Mouse (Mus musculus) left cerebral cortex, adult 8-10 months (tissue): ENCODE measurements around the gene Mapk9. TPM values are rescaled to one million over a fixed set of nuclear protein-coding genes. Genes with fewer than 3 reads are reported as not detected.

ENCODE experiments used
- DNase-seq, 2 experiments: peaks; one replicate each; pipeline ENCODE4 v3.0.0; 2022; ENCODE audit warnings: low spot score in 2 of 2
- total RNA-seq, 4 experiments: library from RNA; stranded (reverse); gene quantifications; 2 replicates each; pipeline ENCODE4 v1.2.4; 2022

Gene Mapk9
- total RNA-seq, 4 experiments from 2014 or later: 187 to 250 (median 223) TPM

- DNase-seq: no peak
Observed at GRCm38 (mm10) chr11:49888469-49888868, 41.9 kb downstream of the Mapk9 start.

- no peak for DNase-seq
Observed at GRCm38 (mm10) chr11:49891993-49892392, 45.4 kb downstream of the Mapk9 start.

GRCm38 (mm10) chr11:49893806-49894205 is 47.3 kb downstream of the Mapk9 start:
- no peak for DNase-seq

DNA sequence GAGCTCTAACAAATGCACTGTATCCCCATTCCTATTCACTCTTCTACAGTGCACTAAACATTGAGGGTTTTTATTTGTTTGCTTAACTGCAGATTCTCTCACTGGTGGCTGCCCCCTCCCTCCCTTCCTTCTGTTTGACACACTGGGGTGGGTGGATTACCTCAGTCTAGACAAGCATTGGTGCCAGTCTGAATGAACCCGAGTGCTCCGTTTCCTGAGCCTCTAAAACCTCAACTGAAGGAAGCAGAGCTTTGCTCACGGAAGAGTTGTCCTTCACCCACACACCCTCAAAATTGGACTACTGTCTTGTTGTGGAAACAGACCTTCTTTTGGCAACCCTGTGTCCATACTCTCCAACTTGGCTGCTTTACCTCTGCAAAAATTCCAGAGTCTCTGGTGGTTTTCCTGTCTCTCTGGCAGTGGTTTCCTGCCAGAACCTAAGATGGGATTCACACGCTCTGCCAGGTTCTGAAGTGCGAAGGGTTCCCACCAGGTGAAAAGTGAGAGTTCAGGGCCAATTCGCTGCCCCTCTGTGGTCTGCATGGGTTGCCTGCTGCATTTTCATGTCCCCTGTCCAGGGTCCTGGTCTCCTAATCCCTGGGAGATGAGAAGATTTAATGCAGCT is 49.5 kb downstream of the Mapk9 start:
- DNase-seq: no peak

DNA sequence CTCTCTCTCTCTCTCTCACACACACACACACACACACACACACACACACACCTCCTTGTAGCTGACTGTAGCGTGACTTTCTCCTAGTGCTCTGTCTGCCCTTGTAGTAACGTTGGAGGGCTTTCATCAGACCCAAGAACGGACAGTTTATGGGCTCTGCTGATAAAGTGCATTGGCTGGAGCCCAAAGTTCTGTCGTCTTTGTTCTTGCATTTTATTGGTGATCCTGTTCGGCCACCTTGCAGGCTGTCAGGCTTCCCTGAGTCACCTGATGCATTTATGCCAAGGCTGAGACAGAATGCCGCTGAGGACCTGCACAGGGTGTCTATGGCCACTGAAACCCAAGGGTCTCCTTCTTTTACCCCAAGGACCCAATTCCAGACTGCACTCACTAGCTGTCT is 53.5 kb downstream of the Mapk9 start:
- DNase-seq: no peak

DNA sequence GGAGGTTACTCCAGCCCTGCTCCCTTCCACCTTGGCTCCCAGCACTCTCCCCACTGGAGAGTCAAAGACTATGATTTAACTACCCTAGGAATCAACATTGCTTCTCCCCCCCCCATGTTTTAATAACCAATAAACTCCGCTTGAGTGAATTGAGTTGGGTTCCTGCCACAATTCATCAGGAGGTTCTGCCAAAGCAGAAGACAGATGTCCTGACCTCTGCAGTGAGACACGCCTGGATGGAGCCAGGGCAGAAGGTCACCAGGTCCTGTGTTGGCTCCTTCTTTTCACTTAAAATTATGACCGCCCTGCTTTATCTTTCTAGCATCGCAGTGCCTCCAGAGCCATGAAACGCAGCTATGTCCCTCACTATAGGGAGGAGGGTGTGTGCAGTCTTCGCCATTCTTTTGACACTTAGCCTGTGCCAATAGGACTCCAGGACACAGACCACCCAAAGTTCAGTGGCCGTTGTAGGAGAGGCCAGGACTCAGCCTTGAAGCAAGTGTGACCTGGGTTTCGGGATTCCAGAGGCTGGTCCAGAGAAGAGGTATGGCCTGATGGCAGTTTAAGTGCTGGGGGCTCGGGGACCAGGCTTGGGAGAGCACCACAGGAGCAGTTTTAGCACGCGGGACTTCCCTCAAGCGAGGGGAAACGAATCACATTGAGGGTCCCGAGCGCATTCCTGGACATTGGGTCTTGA is 54.6 kb downstream of the Mapk9 start:
- DNase-seq: no peak

GRCm38 (mm10) chr11:49901659-49902458 is 55.3 kb downstream of the Mapk9 start, which contains the start of gene Rasgef1c:
Rasgef1c (plus strand) TSS chr11:49901835.
- DNase-seq: peak; percentile 49 to 66

DNA sequence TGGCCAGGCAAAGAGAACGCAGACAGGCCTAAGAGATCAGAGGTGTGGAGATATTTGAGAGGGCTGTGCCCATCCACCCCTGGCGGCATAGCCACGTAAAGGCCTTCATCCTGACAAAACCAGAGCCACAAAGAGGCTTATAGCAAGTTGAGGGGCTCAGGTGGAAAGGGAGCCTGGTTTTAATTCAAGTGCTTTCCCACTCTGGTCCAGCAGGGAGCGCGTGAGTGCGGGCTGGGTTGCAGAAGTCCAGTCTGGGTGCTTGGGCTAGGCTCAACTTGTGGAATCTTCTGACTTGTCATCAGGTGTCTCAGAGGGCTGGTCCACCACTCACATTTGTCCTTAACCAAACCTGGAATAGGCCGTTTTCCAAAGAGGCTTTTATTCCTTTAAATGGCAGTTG is 56.8 kb downstream of the Mapk9 start:
- peak in 1 of 2 experiments; percentile 89 for DNase-seq

DNA sequence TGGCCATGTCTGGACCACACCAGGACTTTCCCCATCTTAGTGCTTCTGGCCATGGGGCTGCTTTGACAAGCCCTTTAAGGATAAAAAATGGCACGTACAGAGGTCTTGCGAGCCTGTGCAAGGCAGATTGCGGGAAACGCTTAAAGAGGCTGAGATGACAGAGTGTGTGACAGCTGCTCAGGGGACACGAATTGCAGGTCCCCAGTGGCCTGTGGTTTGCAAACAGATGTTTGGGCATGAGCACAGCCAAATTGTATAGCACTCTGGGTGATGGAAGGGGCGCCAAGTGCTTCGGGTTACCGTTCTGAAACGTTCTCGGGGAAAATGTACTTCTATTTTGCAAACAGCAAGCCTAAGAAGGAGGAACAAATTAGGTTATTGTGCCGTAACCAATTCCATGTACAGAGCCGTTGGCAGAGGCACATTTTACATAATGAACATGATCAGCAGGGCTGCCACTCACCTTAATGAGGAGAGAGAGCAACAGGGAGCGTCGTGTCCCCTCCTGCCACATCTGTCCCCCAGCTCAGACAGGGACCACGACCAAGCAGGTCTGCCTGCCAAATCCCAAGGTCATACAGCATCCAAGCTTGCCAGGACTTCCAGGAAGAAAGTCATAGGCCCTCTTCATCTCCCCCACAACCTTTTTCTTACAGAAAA is 72.1 kb downstream of the Mapk9 start:
- no peak for DNase-seq

- no peak for DNase-seq
Observed at GRCm38 (mm10) chr11:49919304-49919703, 72.8 kb downstream of the Mapk9 start.

- DNase-seq: no peak
Observed at GRCm38 (mm10) chr11:49923539-49923938, 77.0 kb downstream of the Mapk9 start.

DNA sequence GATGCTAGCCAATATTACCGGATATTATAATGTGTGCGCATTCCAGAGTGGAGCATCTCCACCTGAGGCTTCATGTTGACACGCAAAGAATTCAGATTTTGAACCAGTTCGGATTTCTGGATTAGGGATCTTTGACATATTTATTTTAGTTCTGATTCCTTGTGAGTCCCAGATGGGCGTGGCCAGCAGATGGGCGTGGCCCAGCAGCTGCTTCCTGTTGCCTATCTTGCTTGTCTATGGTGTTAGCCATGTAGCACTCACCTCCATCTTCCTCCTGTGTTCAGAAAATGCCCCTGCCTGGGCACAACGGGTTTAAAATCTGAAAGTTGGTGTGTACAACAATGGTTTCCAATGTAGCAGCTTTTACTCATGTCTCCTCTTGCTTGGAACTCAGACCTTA is 79.6 kb downstream of the Mapk9 start:
- DNase-seq: no peak

DNA sequence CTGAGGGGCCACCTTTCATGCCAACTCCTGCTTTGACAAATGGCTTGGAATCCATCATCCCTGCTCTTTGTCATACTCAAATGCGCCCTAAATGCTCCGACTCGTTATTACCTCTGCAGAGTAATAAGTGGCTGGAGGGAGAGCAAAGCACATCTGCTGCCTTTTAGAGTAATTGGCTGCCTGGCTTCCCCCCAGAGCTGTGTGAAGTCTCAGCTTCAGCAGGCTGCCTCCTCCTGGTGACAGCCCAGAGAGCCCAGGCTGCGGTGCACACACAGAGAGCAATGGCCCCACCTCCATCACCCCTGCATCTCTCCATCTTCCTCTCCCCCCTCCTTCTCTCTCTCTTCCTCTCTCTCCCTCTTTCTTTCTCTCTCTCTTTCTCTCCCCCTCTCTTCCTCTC is 80.6 kb downstream of the Mapk9 start:
- DNase-seq: no peak

GRCm38 (mm10) chr11:49927670-49928069 is 81.1 kb downstream of the Mapk9 start:
- DNase-seq: no peak

DNA sequence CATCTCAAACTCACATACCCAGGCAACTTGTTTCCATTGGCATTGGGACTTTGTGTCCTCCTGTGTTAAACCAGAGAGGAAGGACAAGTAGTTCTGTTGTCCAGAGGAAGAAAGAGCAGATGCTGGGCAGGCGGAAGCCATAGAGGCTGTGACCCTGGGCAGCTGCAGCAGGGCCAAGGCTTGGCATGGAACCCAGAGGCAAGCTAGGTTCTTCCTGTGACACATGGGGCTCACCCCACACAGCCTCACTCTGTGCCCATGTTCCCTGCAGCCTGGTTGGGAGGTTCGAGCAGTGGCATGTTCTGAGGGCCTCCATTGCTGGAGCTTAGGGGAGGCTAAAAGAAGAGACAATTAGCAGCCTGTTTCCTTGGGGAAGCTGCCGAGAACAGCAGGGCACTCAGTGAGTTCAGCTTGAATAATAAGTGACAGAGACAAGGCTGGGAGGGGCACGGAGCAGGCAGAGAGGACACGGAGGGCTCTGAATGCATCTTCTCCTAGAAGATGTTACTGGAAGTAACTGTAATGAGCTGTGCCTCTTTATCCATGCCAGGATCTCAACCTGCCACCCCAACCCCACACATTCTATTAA is 84.6 kb downstream of the Mapk9 start:
- DNase-seq: no peak

DNA sequence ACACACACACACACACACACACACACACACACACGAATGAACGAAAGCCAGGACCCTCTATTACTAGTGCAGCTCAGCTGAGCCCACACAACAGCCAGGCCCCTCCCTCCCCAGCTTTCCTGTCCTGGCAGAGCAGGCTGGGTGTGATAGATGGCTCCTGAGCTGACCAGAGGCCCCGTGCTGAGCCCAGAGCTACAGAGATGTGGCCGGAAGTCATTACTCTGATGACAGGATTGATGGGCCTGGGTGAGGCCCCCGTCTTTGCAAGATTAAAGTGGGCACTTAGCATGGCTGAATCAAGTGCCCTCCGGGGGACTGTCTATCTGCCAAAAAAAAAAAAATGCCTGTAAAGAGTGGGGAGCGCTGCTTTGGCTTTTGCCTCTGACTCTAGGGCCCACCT is 85.3 kb downstream of the Mapk9 start:
- DNase-seq: no peak

- no peak for DNase-seq
Observed at GRCm38 (mm10) chr11:49933811-49934210, 87.3 kb downstream of the Mapk9 start.

DNA sequence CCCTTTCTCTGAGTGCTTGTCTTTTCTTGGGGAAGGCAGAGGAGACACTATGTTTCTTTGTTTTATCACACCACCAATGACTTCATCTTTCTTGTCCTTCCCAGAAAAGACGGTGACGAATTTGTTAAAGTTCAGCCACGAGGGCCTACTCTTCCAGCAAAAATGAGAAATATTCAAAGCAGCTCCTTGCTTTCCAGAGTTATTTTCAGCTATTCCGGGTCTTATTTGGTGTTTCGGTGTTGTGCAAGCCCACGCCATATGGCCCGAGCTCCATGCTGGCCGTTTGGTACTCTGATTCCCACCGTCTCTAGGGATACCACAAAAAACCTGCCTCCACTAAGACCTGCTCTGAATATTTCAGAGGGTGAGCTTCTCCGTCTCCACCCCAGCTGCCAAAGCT is 87.8 kb downstream of the Mapk9 start:
- DNase-seq: peak in 1 of 2 experiments; percentile 78
